Mouse (Mus musculus) hindbrain, embryonic 14.5 days (tissue): ENCODE results near the gene Prima1. TPM values are rescaled to one million over a fixed set of nuclear protein-coding genes. Genes with fewer than 3 reads are reported as not detected.

Experiments
- ATAC-seq: fragments of 200-750 bp; cut with Nextera tagmentation; 2 replicates; pipeline ENCODE4 v1.8.0; 2017; ENCODE audit warnings: moderate number of reproducible peaks, mild to moderate bottlenecking, moderate TSS enrichment, moderate library complexity; ENCODE audit not compliant: low FRiP score
- DNase-seq: peaks from one replicate; pipeline ENCODE4 v3.0.0-alpha.2; 2015; ENCODE audit warnings: low spot score
- H3K27ac ChIP-seq: fragments of 300-500 bp; sonication (generic); 2 replicates; pipeline ENCODE4 v1.5.1; 2014; ENCODE audit warnings: mild to moderate bottlenecking, moderate library complexity
- H3K27me3 ChIP-seq: fragments of 300-500 bp; sonication (generic); 2 replicates; pipeline ENCODE4 v1.6.1; 2014; ENCODE audit warnings: mild to moderate bottlenecking, low read length, mixed read lengths; ENCODE audit not compliant: control insufficient read depth, insufficient read depth
- H3K36me3 ChIP-seq: fragments of 300-500 bp; sonication (generic); replicated peaks from 2 replicates; pipeline ENCODE4 v1.6.1; 2014; ENCODE audit not compliant: control insufficient read depth, insufficient read depth
- H3K4me1 ChIP-seq: fragments of 300-500 bp; sonication (generic); replicated peaks from 2 replicates; pipeline ENCODE4 v1.6.1; 2014; ENCODE audit warnings: antibody characterized with exemption, low read length, mixed read lengths; ENCODE audit not compliant: control insufficient read depth, insufficient read depth
- H3K4me2 ChIP-seq: fragments of 300-500 bp; sonication (generic); replicated peaks from 2 replicates; pipeline ENCODE4 v1.6.1; 2014; ENCODE audit warnings: mild to moderate bottlenecking, moderate library complexity
- H3K4me3 ChIP-seq: fragments of 300-500 bp; sonication (generic); replicated peaks from 2 replicates; pipeline ENCODE4 v1.5.1; 2014; ENCODE audit warnings: mild to moderate bottlenecking, low read length
- H3K9ac ChIP-seq: fragments of 300-500 bp; sonication (generic); 2 replicates; pipeline ENCODE4 v1.6.1; 2014
- H3K9me3 ChIP-seq: fragments of 300-500 bp; sonication (generic); 2 replicates; pipeline ENCODE4 v1.6.1; 2016; ENCODE audit warnings: low read length; ENCODE audit not compliant: control insufficient read depth
- WGBS: fragments of 180-500 bp; shearing (Covaris S2); extraction: QIAGEN DNeasy Blood & Tissue Kit; methylation state at CpG from one replicate; pipeline ENCODE4 v1.1.7; 2014; 5-methylcytosine and 5-hydroxymethylcytosine counted together
- polyA plus RNA-seq: library from polyadenylated mRNA; unstranded; fragments of >200 nt; fragmentation: Nextera tagmentation; extraction: Ambion mirVana; gene quantifications from 2 replicates; pipeline ENCODE4 v1.2.1, GENCODE M21; 2014

The Prima1 gene
- polyA plus RNA-seq, 1 experiment from 2014 or later: 1.5 TPM

DNA sequence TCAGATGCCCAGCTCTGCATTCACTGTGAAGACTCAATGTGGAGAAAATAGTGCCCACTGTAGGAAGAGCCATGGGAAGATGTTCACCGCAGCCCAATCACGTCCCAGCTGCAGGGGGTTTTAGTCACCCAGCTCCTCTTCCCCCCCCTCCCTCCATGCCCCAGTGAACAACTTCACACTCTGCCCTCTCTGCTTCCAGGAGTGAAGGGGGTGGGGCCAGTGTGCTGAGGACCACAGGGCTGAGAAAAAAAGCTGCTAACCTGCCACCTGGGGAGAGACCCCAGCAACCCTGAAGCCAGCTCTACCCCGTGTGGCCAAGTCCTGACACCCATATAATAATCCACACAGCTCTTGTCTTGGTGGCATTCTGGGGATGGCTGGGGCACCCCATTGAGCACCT, 24.7 kb upstream of the Prima1 start:
- Histone ChIP-seq H3K4me3 (no peak overlapping the region), H3K27ac (no peak overlapping the region), H3K27me3 (no peaks in the 10 kb centered on the region), H3K9me3 (no peaks in the 10 kb centered on the region), H3K4me2 (no peak overlapping the region), H3K4me1 (no peaks in the 10 kb centered on the region), H3K9ac (no peak overlapping the region), H3K36me3 (no peaks in the 10 kb centered on the region)
- DNase-seq (no peak), ATAC-seq (no peak)
- 29% methylated on average over 3 of the region's 3 CpGs for WGBS

DNA sequence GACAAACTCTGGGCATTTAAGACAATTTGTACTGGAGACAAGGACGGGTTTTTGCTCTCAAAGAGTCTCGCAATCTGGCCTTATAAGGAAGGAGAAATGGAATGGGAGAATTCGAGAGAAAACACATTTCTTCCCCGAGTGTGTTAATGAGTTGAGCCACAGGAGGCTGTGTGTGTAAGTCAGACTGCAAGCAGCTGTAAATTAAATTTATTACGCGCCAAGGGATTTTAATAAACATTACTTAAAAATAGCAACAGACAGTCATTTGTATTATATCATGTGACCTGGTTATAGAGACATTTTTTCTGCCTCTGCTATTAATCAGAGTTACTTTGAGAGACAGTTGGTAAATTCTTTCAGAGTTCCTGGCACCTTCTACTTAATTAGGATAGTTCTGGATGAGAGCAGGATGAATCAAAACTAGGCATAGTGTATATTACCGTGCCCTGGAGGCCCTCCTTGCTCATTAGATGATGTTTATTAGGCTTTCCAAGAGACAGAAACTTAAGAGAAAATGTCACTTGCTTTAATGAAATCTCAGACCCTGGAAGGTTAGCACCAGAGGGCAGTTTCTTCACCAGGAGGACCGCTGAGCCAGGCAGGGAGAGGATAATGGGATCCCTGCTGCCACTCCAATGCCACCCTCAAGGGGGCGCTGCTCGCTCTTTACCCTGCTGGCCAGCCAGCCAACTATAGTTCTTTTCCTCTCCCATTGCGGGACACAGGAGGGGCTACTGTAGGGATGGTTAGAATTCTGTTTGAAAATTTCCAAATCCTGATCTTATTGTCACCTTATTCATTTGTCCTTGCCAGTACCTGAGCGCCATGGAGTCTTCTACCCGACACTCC, 20.3 kb upstream of the Prima1 start:
- Histone ChIP-seq H3K9ac (no peak overlapping the region), H3K9me3 (no peaks in the 10 kb centered on the region), H3K4me3 (no peak overlapping the region), H3K27ac (no peak overlapping the region), H3K36me3 (no peaks in the 10 kb centered on the region), H3K4me1 (no peaks in the 10 kb centered on the region), H3K27me3 (no peaks in the 10 kb centered on the region), H3K4me2 (no peak overlapping the region)
- ATAC-seq (peak; percentile 27; the same call in 1 of the 2 replicates), DNase-seq (peak; percentile 49)
- 54% methylated on average over 13 of the region's 13 CpGs for WGBS

DNA sequence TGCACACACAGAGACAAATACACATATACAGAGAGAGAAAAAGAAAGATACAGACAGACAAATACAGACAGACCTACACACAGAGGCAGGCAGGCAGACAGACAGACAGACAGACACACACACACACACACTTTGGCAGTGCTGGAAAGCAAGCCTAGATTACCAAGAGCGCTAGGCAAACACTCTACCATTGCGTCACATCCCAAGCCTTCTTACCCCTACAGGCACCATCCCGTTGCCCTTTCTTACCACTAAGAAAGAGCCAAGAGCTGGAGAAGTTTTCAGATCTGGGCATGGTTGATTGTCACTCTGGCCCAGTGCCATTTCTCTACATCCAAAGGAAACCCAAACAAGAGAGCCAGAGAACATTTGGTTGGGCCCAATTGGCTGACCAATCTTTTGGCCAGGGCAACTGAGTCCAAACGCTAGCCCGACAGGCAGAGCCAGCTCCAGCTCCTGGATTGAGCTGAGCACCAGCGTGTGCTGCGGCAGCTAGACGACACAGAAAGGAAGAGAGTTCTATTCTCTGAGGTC, 11.0 kb upstream of the Prima1 start:
- no peaks in the 10 kb centered on the region for H3K9me3 ChIP-seq
- no peak overlapping the region for H3K27ac ChIP-seq
- ATAC-seq (no peak), DNase-seq (no peak)
- no peak overlapping the region for H3K4me3 ChIP-seq
- no peak overlapping the region for H3K4me2 ChIP-seq
- 93% methylated on average over 8 of the region's 8 CpGs for WGBS
- H3K36me3 ChIP-seq: no peaks in the 10 kb centered on the region
- H3K9ac ChIP-seq: no peak overlapping the region
- H3K4me1 ChIP-seq: no peaks in the 10 kb centered on the region
- no peaks in the 10 kb centered on the region for H3K27me3 ChIP-seq

- peak; percentile 14; the same call in 1 of the 2 replicates for ATAC-seq
- 74% methylated on average over 5 of the region's 5 CpGs for WGBS
- Histone ChIP-seq H3K4me2 (no peak overlapping the region), H3K36me3 (no peaks in the 10 kb centered on the region), H3K27me3 (no peaks in the 10 kb centered on the region), H3K4me1 (no peaks in the 10 kb centered on the region), H3K4me3 (no peak overlapping the region), H3K9me3 (no peaks in the 10 kb centered on the region), H3K9ac (no peak overlapping the region), H3K27ac (no peak overlapping the region)
- DNase-seq: no peak
Observed at GRCm38 (mm10) chr12:103251151-103251550, 9.2 kb upstream of the Prima1 start.

DNA sequence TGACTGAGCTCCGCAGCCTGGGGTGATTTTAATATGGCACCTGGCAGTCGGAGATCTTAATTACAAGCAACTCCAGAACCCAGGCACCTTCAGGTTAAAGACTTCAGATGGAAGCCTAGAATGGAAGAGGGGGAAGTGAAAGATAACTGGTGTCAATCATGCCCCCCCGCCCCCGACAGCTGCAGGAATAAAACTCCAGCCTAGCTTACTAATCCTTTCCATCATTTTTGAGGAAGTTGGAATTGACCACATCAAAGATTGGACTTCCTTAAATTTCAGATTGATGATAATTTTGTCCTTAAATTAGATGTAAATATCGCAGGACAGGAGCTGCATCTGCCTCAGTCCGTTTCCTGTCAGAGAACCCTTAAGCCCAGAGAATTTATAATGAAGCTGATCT, 8.4 kb upstream of the Prima1 start:
- H3K4me3 ChIP-seq: no peak overlapping the region
- ATAC-seq (no peak), DNase-seq (no peak)
- no peak overlapping the region for H3K9ac ChIP-seq
- no peaks in the 10 kb centered on the region for H3K27me3 ChIP-seq
- no peaks in the 10 kb centered on the region for H3K36me3 ChIP-seq
- 85% methylated on average over 6 of the region's 6 CpGs for WGBS
- no peak overlapping the region for H3K4me2 ChIP-seq
- no peaks in the 10 kb centered on the region for H3K4me1 ChIP-seq
- no peak overlapping the region for H3K27ac ChIP-seq
- H3K9me3 ChIP-seq: no peaks in the 10 kb centered on the region

GRCm38 (mm10) chr12:103243041-103243440, 1.1 kb upstream of the Prima1 start:
- H3K27ac ChIP-seq: no peak overlapping the region
- no peak for DNase-seq

DNA sequence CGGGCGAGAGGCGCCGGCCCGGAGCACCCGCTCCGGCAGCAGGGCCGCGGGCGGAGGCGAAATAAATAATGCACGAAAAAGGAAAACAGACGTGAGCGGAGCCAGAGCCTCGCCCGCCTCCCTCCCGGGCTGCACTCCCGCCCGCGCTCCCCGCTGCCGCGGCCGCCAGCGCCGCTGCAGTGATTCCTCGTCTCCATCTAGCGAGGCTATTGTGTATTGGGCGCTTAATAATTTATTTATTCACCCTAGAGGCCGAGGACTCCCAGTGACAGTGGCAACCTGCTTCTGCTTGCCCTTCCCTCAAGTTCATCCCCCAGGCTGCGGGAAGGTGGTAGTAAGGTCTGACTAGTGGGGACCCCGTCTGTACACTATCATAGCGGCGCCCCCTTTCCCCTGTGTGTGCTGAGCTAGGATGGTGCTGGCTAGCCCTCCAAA, 658 bp upstream of the Prima1 start:
- DNase-seq (peak; percentile 74), ATAC-seq (peak; percentile 83)
- H3K4me2 ChIP-seq: peak overlapping the region; percentile 98
- H3K9me3 ChIP-seq: no peaks in the 10 kb centered on the region
- WGBS: under 1% methylated on average over 34 of the region's 34 CpGs
- peak overlapping the region; percentile 74 for H3K9ac ChIP-seq
- no peaks in the 10 kb centered on the region for H3K36me3 ChIP-seq
- peaks cover 3% of the 10 kb centered on the region for H3K4me1 ChIP-seq
- peak overlapping the region; percentile 70 for H3K27ac ChIP-seq
- peaks cover 20% of the 10 kb centered on the region for H3K27me3 ChIP-seq
- peak overlapping the region; percentile 75 for H3K4me3 ChIP-seq

More at GRCm38 (mm10) chr12:103243041-103243440, 1.1 kb upstream of the Prima1 start:
- H3K9me3 ChIP-seq: no peaks in the 10 kb centered on the region
- H3K27me3 ChIP-seq: peaks cover 20% of the 10 kb centered on the region
- peak overlapping the region; percentile 74; the same call in 1 of the 2 replicates for H3K9ac ChIP-seq
- H3K4me2 ChIP-seq: peak overlapping the region; percentile 98
- H3K4me1 ChIP-seq: peaks cover 3% of the 10 kb centered on the region
- 3% methylated on average over 11 of the region's 11 CpGs for whole genome bisulfite sequencing
- no peak for ATAC-seq
- H3K36me3 ChIP-seq: no peaks in the 10 kb centered on the region
- peak overlapping the region; percentile 75 for H3K4me3 ChIP-seq

GRCm38 (mm10) chr12:103241311-103242082, 453 bp downstream of the Prima1 start:
- Histone ChIP-seq H3K4me3 (peak overlapping the region; percentile 75), H3K9ac (peak overlapping the region; percentile 74), H3K27ac (no peak overlapping the region), H3K4me2 (peak overlapping the region; percentile 98), H3K27me3 (peaks cover 20% of the 10 kb centered on the region), H3K36me3 (no peaks in the 10 kb centered on the region), H3K9me3 (no peaks in the 10 kb centered on the region), H3K4me1 (peaks cover 3% of the 10 kb centered on the region)
- no peak for DNase-seq
- WGBS: 6% methylated on average over 36 of the region's 36 CpGs
- ATAC-seq: peak; percentile 42; the same call in 1 of the 2 replicates

DNA sequence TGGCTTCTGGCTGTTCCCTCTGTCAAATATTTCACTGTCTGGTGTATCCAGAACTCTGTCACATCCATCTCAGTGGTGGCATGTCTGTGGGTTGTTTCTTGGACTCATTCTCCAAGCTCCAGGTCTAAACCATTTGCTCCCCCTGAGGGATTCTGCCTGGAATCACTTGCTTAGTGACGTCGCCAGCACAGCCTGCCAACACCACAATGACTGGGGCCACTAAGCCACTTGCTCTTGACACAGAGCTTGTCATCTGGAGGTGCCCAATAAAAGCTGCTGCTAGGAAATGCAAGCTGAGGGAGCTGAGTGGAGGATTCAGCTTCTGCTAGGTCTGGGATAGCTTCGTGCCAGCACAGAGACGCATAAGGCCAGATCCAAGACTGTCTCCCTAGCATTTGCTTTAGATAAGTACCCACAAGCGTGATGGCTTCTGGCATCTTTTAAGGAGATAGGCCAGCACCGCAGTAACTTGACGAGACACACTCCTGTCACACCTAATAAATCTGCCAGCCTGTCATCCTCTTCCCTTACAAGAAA, 3.0 kb downstream of the Prima1 start:
- Histone ChIP-seq H3K4me1 (peaks cover 3% of the 10 kb centered on the region), H3K36me3 (no peaks in the 10 kb centered on the region), H3K4me3 (no peak overlapping the region), H3K9me3 (no peaks in the 10 kb centered on the region), H3K9ac (no peak overlapping the region), H3K27ac (no peak overlapping the region), H3K27me3 (peaks cover 20% of the 10 kb centered on the region), H3K4me2 (no peak overlapping the region)
- no peak for DNase-seq
- 70% methylated on average over 7 of the region's 7 CpGs for WGBS
- no peak for ATAC-seq
